Mouse (Mus musculus) gastrocnemius, adult 8-10 months (tissue): ENCODE data around the gene Gm49358. TPM values are rescaled to one million over a fixed set of nuclear protein-coding genes. Genes with fewer than 3 reads are reported as not detected.

ENCODE experiments used
- DNase-seq, 2 experiments: peaks; one replicate each; pipeline ENCODE4 v3.0.0; 2022; ENCODE audit warnings: low spot score in 2 of 2
- total RNA-seq, 4 experiments: library from RNA; stranded (reverse); gene quantifications; 2 replicates each; pipeline ENCODE4 v1.2.4; 2022

Gm49358 gene
- total RNA-seq: 10 to 100 TPM; 20.1 to 25.2 (median 21.3) TPM

DNA sequence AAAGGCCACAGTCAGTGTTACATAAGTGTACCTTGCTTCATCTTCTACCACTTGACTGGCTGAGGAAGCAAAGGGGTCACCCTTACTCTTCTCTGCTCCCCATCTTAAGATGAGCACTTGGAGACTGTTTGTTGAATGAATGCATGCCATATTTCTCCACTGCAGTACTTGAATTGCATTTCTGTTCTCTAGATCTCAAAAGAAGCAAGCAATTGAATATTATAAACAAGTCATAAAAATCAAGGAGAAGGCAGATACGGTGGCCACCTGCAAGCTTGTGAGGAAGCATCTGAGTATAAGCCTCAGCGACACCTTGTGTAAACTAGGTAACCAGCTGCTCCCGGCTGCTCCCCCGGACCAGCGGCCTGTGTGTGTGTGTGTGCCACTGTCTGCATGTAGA is at the start of gene Gm49358:
Gm49358 (plus strand) TSS at position 301 of the 400 bp plus-strand sequence.
- no peak for DNase-seq

DNA sequence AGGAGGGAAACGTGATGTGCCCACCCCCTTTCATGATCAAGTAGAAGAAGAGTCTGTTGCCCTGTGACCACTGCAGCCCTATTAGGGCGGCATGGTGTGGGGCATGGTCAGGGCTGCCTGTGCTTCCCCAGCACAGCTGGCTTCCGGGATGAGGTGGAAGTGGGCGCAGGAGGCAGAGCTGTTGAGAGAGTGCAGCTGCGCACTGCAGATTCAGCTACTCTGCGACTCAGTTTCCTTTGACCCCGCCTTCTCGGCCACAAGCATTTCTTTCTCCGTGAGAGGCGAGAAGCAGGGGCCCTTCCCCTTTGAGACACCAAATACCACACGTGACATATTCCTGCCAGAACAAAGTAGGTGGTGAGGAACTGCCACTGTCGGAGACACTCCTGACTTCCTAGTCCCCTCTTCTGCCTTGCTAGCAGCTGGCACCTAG is 36.2 kb upstream of the Gm49358 start:
- peak in 1 of 2 experiments; percentile 13 for DNase-seq

DNA sequence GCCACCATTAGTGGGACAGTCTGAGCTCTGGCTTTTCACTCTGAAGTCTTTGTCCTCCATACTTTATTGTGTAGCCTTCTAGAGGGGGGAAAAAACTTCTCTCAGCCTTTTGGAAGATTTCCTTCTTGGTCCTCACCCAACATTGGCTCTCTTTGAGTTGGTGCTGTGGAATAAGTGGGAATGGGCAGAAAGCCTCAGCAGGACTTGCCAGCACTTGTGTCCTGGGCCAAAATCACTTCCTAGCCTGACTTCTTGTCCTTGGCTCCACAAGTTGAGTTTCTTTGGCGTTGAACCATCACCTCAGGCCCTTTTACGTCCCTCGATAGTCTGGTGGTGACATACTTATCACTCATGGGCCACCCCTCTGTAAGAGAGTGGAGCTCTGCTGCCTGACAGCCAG is 35.6 kb upstream of the Gm49358 start:
- DNase-seq: no peak

DNA sequence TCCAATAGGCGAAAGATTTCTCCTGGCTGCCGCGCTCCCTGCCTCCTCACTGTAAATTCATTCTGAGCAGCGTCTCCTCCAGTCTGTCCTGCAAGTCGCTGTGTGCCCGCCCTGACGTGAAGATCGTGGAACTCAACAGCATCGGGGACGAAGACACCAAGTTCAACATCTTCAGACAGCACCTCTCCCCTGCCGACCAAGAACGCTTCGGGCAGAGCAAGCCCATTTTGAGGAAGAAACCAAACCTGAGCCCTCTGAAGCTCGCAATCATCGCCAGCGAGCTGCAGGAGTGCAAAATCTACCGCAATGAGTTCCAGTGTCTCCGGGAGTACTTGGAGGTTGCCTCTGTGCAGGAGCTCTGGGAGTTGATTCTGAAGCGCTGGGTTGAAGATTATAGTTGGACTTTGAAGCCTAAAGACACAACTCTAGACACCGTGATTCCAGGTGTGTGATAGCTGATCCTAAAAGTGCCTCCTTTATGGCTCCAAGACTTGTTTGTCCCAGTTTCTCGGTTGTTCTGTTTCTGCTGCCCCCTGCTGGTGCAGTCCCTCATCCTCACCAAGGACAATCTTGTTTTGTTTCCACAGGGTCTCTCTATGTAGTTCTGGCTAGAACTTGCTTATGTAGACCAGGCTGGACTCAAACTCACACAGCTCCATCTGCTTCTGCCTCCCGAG is 32.8 kb upstream of the Gm49358 start:
- peak; percentile 70 to 71 for DNase-seq

DNA sequence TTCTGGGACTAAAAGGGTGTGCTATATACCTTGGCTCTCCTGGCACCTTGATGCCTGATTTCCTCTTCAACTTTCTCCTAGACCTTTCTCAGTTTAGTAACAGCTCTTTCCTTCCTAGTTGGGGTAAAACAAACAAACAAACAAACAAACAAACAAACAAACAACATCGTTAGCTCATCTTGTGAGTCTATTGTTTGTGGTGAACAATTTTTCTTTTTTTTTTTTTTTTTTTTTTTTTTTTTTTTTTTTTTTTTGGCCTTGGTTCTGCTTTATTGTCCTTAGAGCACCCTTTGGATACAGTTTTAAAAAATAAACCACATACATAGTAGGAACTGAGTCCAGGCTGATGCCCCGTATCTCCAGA is 32.3 kb upstream of the Gm49358 start:
- DNase-seq: no peak

DNA sequence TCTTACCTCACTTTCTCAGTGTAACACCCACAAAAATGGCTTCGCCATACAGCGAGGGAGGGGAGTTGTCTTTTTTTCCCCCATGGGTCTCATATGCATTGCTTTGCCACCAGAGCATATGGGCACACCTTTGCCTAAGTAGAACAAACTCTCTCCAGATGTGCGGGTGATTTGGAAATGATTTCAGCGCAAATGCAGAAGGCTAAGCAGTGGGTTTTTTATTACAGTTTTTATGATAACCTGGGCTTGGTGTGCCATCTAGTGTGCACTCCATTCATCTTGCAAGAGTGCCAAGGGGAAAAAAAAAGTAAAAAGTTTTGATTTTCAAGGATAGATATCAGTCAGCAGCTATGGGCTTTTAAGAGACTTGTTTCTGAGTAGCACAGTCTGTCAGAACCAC is 28.7 kb upstream of the Gm49358 start:
- no peak for DNase-seq

DNA sequence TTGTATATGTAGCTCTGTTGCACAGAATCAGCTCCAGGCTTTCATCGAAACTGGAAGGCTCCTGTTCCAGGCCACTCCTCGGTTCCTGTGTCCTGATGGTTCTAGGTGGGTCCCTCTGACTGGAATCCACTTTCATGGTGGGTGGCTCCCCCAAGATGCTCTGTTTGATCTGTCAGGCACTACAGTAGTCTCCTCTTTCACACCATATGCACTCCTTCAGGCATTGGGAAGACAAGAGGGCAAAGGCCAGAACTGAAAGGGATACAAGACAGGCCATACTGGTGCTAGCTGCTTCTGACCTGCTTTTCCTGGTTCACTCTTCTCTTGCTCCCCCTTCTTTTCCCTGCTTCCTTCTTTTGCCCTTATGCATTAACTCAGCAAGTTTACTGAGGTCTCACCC is 20.9 kb upstream of the Gm49358 start:
- no peak for DNase-seq

DNA sequence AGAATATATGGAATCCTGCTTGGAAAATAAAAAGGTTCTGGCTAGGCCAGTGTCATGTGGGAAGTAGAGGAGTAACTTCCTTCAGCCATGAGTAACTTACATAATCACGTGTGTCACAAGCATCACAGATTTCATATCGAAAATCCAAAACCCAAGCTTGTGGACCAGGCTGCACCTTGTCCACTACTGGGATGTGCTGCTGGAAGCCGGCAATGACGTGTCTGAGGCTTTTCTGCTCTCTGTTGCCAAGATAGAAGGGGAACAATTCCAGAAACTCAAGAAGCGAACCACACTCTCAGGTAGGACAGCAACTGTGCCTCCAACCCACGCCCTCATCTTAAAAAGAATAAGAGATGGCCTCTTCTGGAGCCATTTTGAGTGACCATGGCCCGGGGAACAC is 19.5 kb upstream of the Gm49358 start:
- DNase-seq: no peak

DNA sequence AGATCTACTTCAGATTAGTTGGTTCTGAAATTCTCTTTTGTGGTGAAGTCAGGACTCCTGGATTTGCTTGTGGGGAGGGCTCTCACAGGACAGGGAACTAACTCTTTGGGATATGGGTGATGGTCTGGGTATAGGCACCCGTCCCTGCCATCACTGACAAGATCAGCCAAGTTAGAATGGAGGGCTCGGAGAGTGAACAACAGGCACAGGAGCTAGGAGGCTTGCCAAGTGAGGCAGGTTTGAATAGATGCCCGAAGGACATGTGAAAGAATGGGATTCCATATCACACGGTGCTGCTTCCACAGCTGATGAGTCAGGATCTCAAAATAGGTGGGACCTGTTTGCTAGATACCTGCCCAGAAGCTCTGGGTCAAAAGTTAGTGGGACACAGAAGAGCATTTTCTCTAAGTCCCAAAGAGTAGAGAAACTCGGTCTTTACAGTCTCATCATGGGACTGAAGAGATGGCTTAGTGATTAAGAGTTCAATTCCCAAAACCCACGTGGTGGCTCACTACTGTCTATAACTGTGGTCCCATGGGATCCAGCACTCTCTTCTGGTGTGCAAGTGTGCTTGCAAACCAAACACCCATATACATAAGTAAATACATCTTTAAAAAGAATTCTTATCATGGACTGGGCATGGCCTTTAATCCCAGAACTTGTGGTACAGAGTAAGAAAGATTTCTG is 7.8 kb upstream of the Gm49358 start:
- no peak for DNase-seq

DNA sequence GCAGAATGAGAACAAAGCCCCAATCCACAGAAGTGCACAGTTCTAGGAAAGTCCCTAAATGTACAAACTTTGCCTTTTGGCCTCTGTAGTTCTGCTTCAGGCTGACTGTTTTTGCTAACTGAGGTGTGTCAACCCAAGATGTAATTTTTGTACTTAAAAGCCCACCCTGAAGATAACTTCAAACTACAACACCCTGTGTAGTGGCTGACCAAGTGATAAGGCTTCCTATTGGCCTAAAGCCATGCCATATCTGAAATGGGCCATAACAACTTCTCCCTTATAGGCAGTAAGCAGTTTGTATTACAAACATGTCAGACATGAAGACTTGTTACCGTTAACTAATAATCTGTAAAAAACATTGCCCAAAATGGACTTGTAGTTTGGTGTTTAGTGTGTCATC is 6.0 kb upstream of the Gm49358 start:
- no peak for DNase-seq

DNA sequence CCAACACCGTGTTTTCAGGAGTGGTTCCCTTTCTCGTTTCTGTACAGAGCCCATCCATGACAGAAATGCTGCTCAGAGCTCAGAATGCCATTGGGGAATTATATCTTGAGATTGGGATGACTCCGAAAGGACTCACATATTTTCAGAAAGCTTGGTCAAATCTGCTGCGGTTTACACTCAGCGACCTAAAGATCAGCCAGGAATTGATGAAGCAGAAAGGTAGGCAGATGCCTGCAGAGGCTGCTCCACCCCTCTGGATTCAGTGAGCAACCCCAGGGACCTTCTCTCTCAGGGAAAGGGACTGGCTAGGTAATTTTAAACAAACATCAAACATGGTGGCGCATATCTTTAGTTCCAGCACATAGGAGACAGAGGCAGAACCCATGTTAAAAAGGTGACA is 5.6 kb upstream of the Gm49358 start:
- no peak for DNase-seq

DNA sequence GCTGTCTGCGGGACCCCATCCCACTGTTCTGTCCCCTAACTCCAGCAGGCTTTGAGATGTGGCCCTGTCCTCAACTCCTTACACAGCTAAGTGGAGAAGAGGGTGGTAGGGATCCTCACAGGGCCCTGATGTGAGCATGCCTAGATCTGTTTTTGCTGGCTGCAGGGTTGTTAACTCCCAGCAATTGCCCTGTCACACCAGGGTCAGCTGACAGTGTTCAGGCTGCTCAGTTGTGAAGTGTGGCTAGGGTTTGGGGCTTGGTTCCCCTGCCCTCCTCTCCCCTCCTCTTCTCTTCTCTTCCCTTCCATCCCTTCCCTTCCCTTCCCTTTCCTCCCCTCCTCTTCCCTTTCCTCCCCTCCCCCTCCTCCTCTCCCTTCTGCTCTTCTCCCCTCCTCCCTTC is 2.5 kb upstream of the Gm49358 start:
- DNase-seq: no peak

DNA sequence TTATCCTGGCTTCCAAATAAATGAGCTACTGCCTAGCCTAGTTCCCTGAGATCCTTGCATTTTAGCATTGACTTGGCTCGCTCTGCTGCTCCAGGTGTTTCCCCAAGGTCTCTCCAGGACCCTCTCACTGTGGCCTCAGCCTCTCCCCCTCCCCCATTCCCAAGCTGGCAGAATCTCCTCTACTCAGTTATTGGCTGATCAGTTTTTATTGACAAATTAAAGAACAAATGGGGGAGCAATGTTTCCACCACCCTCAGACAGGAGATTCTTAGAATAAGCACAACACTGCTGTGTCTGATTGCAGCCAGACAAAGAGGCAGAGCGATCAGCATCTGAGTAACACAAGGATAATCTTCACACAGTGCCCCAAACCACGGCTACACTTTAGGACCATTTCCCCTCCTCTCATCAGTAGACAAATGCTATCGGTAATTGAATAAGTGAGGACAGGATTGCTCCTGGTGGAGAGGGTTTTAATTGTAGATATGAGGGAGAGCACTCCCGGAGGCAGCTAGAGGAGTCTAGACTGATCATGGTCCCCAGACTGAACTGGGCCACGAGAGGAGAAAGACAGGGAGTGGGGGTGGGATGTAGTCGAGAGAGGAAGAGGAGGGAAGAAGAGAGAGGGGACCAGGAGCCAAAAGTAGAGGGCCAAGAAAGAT is 1.9 kb upstream of the Gm49358 start:
- DNase-seq: no peak

DNA sequence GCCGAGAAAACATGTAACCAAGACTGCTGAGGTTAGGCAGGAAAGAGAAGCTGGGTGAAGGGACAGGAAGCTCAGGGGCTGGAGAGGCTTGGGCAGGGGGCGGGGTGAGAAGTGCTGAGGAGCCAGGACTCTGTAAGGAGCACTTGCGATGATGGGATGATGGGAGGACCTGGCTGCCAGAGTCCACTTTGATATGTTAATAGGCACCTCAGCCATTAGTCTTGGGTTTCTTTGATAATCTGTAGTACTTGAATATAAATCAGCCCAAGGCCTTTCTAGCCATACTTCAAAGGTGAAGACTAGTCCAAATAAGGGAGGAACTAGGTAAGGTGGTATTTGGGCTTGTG is 1.4 kb upstream of the Gm49358 start:
- DNase-seq: no peak

DNA sequence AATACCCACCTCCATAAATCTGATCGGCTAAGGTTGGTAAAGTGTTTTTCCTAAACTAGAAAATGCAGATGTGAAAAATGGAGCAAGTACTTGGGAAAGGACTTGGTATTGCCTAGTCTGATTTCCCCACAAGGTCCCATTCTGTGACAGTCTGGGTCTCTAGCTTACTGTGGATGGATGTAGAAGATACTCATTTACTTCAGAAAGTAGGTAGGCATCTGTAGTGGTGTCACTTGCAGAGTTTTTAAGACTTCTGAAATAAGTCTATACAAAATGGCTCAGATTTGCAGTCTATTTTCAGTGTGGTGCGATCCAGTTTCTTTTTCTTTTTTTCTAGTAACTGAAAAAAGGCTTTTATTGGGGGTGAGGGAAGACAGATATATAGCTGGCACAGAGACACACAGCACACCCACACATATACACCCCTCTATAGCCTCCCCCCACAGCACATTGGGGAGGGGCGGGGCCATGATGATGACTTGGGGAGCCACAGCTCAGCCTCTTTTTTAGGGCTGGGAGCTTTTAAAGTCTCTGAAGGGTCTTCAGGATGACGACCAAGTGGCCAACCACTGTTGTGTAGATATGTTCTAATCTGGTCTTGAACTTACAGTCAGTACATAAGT is 1.7 kb downstream of the Gm49358 start:
- no peak for DNase-seq

DNA sequence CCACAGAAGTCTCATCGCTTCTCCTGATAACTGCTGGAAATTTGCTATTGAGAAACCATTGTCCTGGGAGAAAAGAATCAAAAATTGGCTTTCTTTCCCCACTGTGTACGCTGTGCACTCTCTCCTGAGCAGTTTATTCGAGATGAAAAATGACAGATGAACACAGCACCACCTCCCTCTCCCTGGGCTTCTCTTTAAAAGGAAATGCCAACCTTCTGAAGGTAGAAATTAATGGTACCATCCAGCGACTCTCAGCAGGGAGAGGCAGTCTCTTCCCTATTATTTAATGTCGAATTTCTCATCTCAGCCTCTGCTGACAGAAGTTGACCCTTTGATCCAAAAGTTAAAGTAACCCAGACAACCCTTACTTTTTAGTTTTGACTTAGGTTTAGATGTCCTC is 5.4 kb downstream of the Gm49358 start:
- DNase-seq: no peak

DNA sequence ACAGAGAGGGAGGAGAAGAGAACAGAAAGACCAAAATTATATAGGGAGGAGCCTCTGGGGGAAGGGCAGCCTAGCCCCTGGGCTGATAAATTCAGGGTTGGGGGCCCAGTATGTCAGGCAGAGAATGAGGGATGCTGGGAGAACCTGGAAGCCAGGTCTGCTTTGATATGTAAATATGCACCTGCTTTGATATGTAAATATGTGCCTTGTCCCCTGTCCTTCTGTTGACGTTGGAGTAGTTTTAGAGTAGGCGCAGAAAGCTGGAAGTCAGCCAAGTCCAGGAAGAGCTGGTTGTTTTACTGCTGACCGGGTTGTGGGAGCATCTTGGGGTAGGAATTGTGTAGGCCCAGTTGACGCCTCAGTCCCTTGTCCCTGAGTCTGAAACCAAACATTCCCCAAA is 6.0 kb downstream of the Gm49358 start:
- DNase-seq: no peak

DNA sequence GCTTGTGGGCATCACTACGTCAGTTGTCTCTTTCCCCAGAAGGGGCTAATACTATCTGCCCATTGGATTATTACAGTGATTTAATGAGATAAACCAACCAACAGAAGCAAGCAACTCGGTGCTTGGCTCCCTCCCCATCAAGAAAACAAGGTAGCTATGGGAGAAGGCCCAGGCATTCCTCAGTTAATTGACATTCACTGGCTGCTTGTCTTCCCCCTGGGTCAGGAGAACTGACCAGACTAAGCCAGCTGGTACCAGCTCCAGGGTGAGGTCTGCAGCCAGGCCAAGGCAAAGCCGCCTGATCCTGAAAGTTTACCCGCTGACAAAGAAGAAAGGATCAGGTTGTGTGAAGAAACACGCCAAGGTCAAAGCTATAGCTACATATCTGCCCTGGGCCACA is 7.9 kb downstream of the Gm49358 start:
- no peak for DNase-seq

DNA sequence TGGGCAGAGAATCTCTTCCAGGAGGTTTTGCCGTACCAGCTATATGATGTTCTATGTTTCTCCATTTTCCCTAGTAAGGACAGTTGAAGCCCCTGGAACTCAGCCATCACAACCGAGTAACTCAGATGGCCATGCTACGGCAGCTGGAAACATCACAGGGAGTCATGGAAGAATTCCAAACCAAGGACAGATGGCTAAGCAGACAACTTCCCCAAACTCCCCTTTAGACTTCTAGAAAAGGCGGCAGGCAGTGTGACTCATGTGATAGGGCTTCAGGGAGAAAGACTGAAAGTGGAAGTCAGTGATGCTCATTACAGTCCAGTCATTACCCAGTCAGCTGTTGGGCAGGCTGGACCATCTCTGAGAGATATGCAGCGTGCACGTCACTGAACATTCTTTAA is 8.5 kb downstream of the Gm49358 start:
- no peak for DNase-seq

DNA sequence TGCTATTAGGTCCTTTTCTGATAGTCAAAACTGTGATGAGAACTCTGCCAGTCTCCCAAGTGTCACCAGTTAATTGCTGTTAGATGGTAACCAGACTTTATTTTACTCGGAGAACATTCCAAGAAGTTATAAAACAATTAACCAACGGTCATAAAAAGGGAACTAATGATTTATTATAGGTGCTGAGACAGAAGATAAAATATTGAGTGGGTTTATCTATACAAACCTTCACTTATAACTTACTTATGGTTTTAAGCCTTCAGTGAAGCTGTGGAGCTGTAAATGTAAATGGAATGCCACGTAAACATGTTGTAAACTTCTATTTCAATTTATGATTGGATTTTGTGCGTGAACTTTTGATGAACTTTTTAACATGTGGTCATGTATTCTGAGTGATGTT is 9.6 kb downstream of the Gm49358 start:
- DNase-seq: no peak

DNA sequence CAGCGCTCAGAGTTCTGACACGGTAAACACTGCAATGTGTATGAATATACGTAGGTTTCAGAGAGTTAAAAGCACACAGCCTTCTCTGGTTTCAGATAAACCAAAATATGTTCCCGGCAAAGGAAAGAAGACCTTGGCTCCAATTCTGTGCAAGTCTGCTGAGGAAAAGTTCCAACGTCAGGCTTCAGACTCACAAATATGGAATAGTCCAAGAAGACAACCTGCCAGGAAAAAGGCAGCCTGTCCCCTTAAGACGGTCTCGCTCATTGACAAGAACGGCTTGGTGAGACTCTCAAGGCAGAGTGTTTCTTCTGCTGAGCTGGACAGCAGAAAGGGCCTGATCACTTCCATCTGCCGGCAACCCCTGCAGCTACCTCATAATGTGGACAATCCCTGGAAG is 12.5 kb downstream of the Gm49358 start:
- no peak for DNase-seq

DNA sequence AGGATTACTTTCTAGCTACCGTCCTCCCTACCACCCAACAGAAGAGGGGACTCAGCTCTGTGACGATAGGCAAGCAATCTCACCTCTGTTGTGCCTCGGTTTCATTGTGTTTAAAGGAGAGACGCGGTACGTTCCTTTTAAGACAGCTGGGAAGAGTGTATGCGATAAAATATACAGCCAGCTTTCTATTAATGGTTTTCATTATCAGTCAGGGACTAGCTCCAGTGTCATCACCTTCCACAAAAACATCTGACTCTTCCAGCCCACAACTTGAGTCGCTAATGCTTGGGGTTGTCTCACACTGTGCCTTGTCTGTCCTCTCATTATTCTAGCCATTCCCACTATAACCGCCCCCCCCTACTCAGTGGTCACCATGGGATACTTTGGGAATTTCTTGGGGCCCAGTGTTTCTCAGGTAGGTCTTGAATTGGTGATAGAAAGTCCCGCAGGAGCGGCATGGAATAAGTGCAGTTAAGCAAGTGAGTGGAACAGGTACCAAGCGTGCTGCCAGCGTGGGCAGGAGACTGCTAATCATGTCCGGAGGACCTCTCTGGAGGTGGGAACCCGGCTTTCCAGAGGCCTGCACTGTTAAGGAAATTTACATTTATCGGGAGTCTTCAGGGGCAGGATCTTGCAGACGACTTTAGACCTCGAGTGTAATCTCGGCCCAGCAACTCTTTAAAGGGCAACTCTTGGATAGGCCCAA is 14.0 kb downstream of the Gm49358 start:
- no peak for DNase-seq
